8 mouse cellular contexts compared by ENCODE assay signal in genomic region chr11:59526472-59527080, GRCm38 (mm10). TPM values are rescaled to one million over a fixed set of nuclear protein-coding genes. Genes with fewer than 3 reads are reported as not detected.
DNase-seq lines count a peak whose midpoint lies in the region; ATAC-seq lines count a peak whose summit lies in the region.

TSS of gene Zkscan17 (minus strand) at chr11:59526751.

- no peaks in the 10 kb centered on the region for H3K9me3 ChIP-seq in forebrain, embryonic 13.5 days (replicated peaks)
- H3K9me3 ChIP-seq in hindbrain, embryonic 10.5 days, result no peaks in the 10 kb centered on the region; the same call in 1 of the 2 replicates
- no peaks in the 10 kb centered on the region; the same call in 1 of the 2 replicates for H3K9me3 ChIP-seq in liver, embryonic 11.5 days (ENCODE audit: control insufficient read depth, low read length)
- H3K9me3 ChIP-seq in neural tube, embryonic 15.5 days (replicated peaks), result no peaks in the 10 kb centered on the region

- H3K27me3 ChIP-seq in forebrain, embryonic 13.5 days, result no peaks in the 10 kb centered on the region
- H3K27me3 ChIP-seq in hindbrain, embryonic 10.5 days (ENCODE audit: insufficient read depth, poor library complexity, severe bottlenecking), result no peaks in the 10 kb centered on the region
- no peaks in the 10 kb centered on the region for H3K27me3 ChIP-seq in liver, embryonic 11.5 days (replicated peaks; ENCODE audit: control insufficient read depth, insufficient read depth, low read length)
- no peaks in the 10 kb centered on the region for H3K27me3 ChIP-seq in neural tube, embryonic 15.5 days (replicated peaks)

- ATAC-seq in forebrain, embryonic 13.5 days, result no peak
- ATAC-seq in liver, embryonic 11.5 days (replicated peaks; ENCODE audit: low FRiP score), result no peak
- no peak for ATAC-seq in neural tube, embryonic 15.5 days (ENCODE audit: low FRiP score)
- ATAC-seq in activated CD4-positive, CD25-positive, alpha-beta regulatory T cell, adult 4 months, result no peak

- no peak within 1 kb of the TSS for H3K4me3 ChIP-seq in forebrain, embryonic 13.5 days
- no peak within 1 kb of the TSS for H3K4me3 ChIP-seq in hindbrain, embryonic 10.5 days
- no peak within 1 kb of the TSS for H3K4me3 ChIP-seq in liver, embryonic 11.5 days (ENCODE audit: low read depth, low read length)
- H3K4me3 ChIP-seq in neural tube, embryonic 15.5 days (replicated peaks), result no peak within 1 kb of the TSS

- H3K36me3 ChIP-seq in forebrain, embryonic 13.5 days (ENCODE audit: poor library complexity, severe bottlenecking), result no peaks in the 10 kb centered on the region
- H3K36me3 ChIP-seq in hindbrain, embryonic 10.5 days, result no peaks in the 10 kb centered on the region
- no peaks in the 10 kb centered on the region for H3K36me3 ChIP-seq in liver, embryonic 11.5 days (ENCODE audit: control insufficient read depth, insufficient read depth, low read length)
- H3K36me3 ChIP-seq in neural tube, embryonic 15.5 days, result no peaks in the 10 kb centered on the region

- no peak within 1 kb of the TSS for H3K4me2 ChIP-seq in forebrain, embryonic 13.5 days
- no peak within 1 kb of the TSS for H3K4me2 ChIP-seq in liver, embryonic 11.5 days
- no peak within 1 kb of the TSS for H3K4me2 ChIP-seq in neural tube, embryonic 15.5 days

- peak; percentile 44 to 71 for DNase-seq in cerebellum, postnatal 14 days
- DNase-seq in cerebellum, adult 18-20 months, result no peak
- DNase-seq in MEL-GATA-1-ER (ENCODE audit: extremely low read depth, low read depth), result peak; percentile 43
- DNase-seq in hindbrain, embryonic 10.5 days (ENCODE audit: low spot score), result peak; percentile 28
- DNase-seq in liver, embryonic 11.5 days (ENCODE audit: low spot score), result no peak

- 52% methylated on average over 8 of the region's 8 CpGs for WGBS in forebrain, embryonic 13.5 days
- 52% methylated on average over 8 of the region's 8 CpGs for WGBS in hindbrain, embryonic 10.5 days
- WGBS in liver, embryonic 11.5 days, result 46% methylated on average over 8 of the region's 8 CpGs
- whole genome bisulfite sequencing in neural tube, embryonic 15.5 days, result 58% methylated on average over 8 of the region's 8 CpGs

- H3K9ac ChIP-seq in forebrain, embryonic 13.5 days, result no peak within 1 kb of the TSS
- no peak within 1 kb of the TSS for H3K9ac ChIP-seq in liver, embryonic 11.5 days (ENCODE audit: low read depth, low read length)
- no peak within 1 kb of the TSS for H3K9ac ChIP-seq in neural tube, embryonic 15.5 days (replicated peaks)

- peaks cover 9% of the 10 kb centered on the region; the same call in 1 of the 2 replicates for H3K4me1 ChIP-seq in forebrain, embryonic 13.5 days
- H3K4me1 ChIP-seq in hindbrain, embryonic 10.5 days (replicated peaks), result peaks cover 10% of the 10 kb centered on the region
- H3K4me1 ChIP-seq in liver, embryonic 11.5 days (replicated peaks; ENCODE audit: control insufficient read depth, insufficient read depth, low read length), result no peaks in the 10 kb centered on the region
- H3K4me1 ChIP-seq in neural tube, embryonic 15.5 days, result peaks cover 8% of the 10 kb centered on the region; the same call in 1 of the 2 replicates

- no peak within 1 kb of the TSS for H3K27ac ChIP-seq in forebrain, embryonic 13.5 days
- H3K27ac ChIP-seq in hindbrain, embryonic 10.5 days, result no peak within 1 kb of the TSS
- H3K27ac ChIP-seq in liver, embryonic 11.5 days (ENCODE audit: low read depth, low read length), result no peak within 1 kb of the TSS
- no peak within 1 kb of the TSS for H3K27ac ChIP-seq in neural tube, embryonic 15.5 days (replicated peaks)

RNA-seq across cellular contexts. Expression of gene Zkscan17, which starts in this region (rescaled TPM):
- 20.4 and 23.9 TPM in 2 replicates for polyA plus RNA-seq in forebrain, embryonic 13.5 days (2015; fragmentation: Nextera tagmentation; extraction: Ambion mirVana)
- 35.8 and 36.8 TPM in 2 replicates for polyA plus RNA-seq in hindbrain, embryonic 10.5 days (2016; fragmentation: Nextera tagmentation; extraction: Ambion mirVana)
- 16.8 TPM in 2 replicates for polyA plus RNA-seq in liver, embryonic 11.5 days (2014; fragmentation: Nextera tagmentation; extraction: Ambion mirVana)
- 12.9 and 14.7 TPM in 2 replicates for polyA plus RNA-seq in neural tube, embryonic 15.5 days (2015; fragmentation: Nextera tagmentation; extraction: Ambion mirVana)
- polyA plus RNA-seq in activated CD4-positive, CD25-positive, alpha-beta regulatory T cell, adult 4 months (2017; shearing (Covaris generic)), result 10 to 100 TPM in 1 of 2 experiments, 1 to 10 TPM in 1; 7.9 to 11.4 TPM

Comparison
In these comparisons a context has a peak if more than half of its experiments do, and no peak if none do; other contexts are left out.
1. DNase-seq: peak in cerebellum, postnatal 14 days (2 of 2), MEL-GATA-1-ER (single experiment) and hindbrain, embryonic 10.5 days (single experiment); none in cerebellum, adult 18-20 months (0 of 2) and liver, embryonic 11.5 days (single experiment).